Mouse (Mus musculus): Measurements from ENCODE around the gene Arhgap23.

DNA sequence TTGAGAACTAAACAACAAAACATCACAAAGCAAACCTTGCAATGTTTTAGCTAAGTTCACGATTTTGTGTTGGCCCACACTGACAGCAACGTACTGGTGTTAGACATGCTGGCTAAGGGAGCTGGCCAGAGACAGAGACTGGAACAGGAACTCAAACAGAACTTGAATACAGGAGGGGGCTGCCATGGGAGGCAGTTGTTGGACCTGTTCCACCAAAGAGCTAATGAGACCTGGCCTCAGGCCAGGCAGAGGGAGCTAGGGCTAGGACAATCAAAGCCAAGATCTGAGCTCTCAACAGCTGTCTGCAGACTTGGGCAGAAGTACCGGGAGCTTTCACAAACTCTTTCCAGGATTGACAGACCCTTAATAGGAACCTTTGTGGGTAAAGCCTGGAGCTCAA lies 125.3 kb downstream of the Arhgap23 start:
- TF ChIP-seq POLR2A (IDR thresholded peaks at IDR 0.05; ENCODE audit: low read depth, low read length) (no peak), CTCF (IDR thresholded peaks at IDR 0.05; ENCODE audit: extremely low read depth, insufficient read length, insufficient replicate concordance, low read depth, low read length) (no peak)
